Mouse (Mus musculus) small intestine, adult 2 months (tissue): ENCODE measurements around the gene Haus5. TPM values are rescaled to one million over a fixed set of nuclear protein-coding genes. Genes with fewer than 3 reads are reported as not detected.
A peak's percentile ranks its signal among the peaks of the same experiment; 100 is the strongest.

Experiments
- H3K27ac ChIP-seq: fragments of 200-500 bp; 2 replicates; pipeline ENCODE4 v1.5.1; 2012; ENCODE audit warnings: low read depth, low read length, control low read depth, inconsistent platforms; ENCODE audit not compliant: insufficient read depth
- H3K27me3 ChIP-seq: fragments of 200-500 bp; 2 replicates; pipeline ENCODE4 v1.6.1; 2012; ENCODE audit warnings: mild to moderate bottlenecking, moderate library complexity, low read length, inconsistent platforms; ENCODE audit not compliant: control insufficient read depth, insufficient read depth
- H3K36me3 ChIP-seq: fragments of 200-500 bp; 2 replicates; pipeline ENCODE4 v1.6.1; 2012; ENCODE audit warnings: mild to moderate bottlenecking, low read length, control low read depth, inconsistent platforms; ENCODE audit not compliant: control insufficient read depth, insufficient read depth
- H3K4me1 ChIP-seq: fragments of 200-500 bp; 2 replicates; pipeline ENCODE4 v1.6.1; 2012; ENCODE audit warnings: low read length, inconsistent platforms, mixed read lengths; ENCODE audit not compliant: control insufficient read depth, insufficient read depth, insufficient read length
- H3K4me3 ChIP-seq: fragments of 200-500 bp; 2 replicates; pipeline ENCODE4 v1.5.1; 2012; ENCODE audit warnings: low read depth, mild to moderate bottlenecking, control low read depth, inconsistent platforms, low read length, moderate library complexity
- CTCF ChIP-seq: fragments of 200-500 bp; IDR thresholded peaks from 2 replicates; pipeline ENCODE4 v1.5.1; 2012; ENCODE audit warnings: low read depth, mild to moderate bottlenecking, control low read depth, inconsistent platforms, low read length, moderate library complexity, mixed read lengths; ENCODE audit not compliant: insufficient replicate concordance, insufficient read length; ENCODE audit errors: extremely low read depth
- POLR2A ChIP-seq: fragments of 200-500 bp; IDR thresholded peaks from 2 replicates; pipeline ENCODE4 v1.6.1; 2012; ENCODE audit warnings: low read depth, mild to moderate bottlenecking, control low read depth, inconsistent platforms, low read length, moderate library complexity
- WGBS: fragments of 180-500 bp; shearing (Covaris S2); methylation state at CpG from one replicate; pipeline ENCODE4 v1.1.7; 2018; 5-methylcytosine and 5-hydroxymethylcytosine counted together
- polyA plus RNA-seq: library from polyadenylated mRNA; depleted of rRNA; stranded (reverse); fragments of >200 nt; gene quantifications from 2 replicates; pipeline ENCODE4 v1.2.3, GENCODE M21; 2012; rRNA removed

Haus5 gene
- polyA plus RNA-seq, 1 experiment = 6.4 TPM

GRCm38 (mm10) chr7:30612654-30613402 lies 52.0 kb downstream of the Haus5 start, which contains the start of gene Upk1a:
Gene Upk1a (minus strand): TSS chr7:30612847.
- no peak for TF ChIP-seq CTCF
- TF ChIP-seq POLR2A = no peak
- H3K27ac ChIP-seq = no peak within 1 kb of the TSS
- H3K27me3 ChIP-seq = no peaks in the 10 kb centered on the region
- H3K36me3 ChIP-seq = peaks cover 14% of the 10 kb centered on the region
- no peak within 1 kb of the TSS for H3K4me3 ChIP-seq
- WGBS = 46% methylated on average over 8 of the region's 8 CpGs
- peaks cover 3% of the 10 kb centered on the region; the same call in 1 of the 2 replicates for H3K4me1 ChIP-seq

DNA sequence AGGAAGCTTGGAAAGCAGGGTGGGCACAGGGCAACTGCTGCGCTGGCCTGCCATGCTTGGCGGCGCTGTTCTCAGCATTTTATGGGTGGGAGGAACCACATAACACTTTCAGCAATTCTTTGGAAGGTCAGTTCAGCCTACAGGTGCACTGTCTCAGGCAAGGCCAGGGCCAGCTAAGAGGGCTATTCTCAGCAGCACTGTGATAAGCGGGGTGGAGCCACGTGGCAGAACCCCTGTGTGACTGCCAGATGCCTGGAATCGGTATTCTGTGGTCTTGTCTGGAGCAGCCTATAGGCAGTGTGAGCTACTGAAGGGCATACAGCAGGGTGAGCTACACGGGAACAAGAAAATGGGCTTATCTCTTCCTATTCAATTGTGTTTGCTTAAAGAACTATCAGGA lies 54.8 kb downstream of the Haus5 start:
- no peak for TF ChIP-seq CTCF
- TF ChIP-seq POLR2A = no peak
- H3K4me1 ChIP-seq = peaks cover 5% of the 10 kb centered on the region
- 45% methylated on average over 7 of the region's 7 CpGs for WGBS
- no peak overlapping the region for H3K4me3 ChIP-seq
- no peaks in the 10 kb centered on the region for H3K27me3 ChIP-seq
- no peak overlapping the region for H3K27ac ChIP-seq
- H3K36me3 ChIP-seq = no peaks in the 10 kb centered on the region

- 48% methylated on average over 16 of the region's 16 CpGs for WGBS
- no peaks in the 10 kb centered on the region for H3K27me3 ChIP-seq
- H3K4me3 ChIP-seq = no peak overlapping the region
Measured at GRCm38 (mm10) chr7:30608476-30608875, 56.3 kb downstream of the Haus5 start.

GRCm38 (mm10) chr7:30607706-30608309 lies 57.0 kb downstream of the Haus5 start:
- no peaks in the 10 kb centered on the region for H3K36me3 ChIP-seq
- H3K4me3 ChIP-seq = no peak overlapping the region
- H3K27me3 ChIP-seq = no peaks in the 10 kb centered on the region
- peaks cover 9% of the 10 kb centered on the region for H3K4me1 ChIP-seq
- 17% methylated on average over 8 of the region's 8 CpGs for WGBS
- no peak for TF ChIP-seq POLR2A
- TF ChIP-seq CTCF = peak; percentile 82
- H3K27ac ChIP-seq = no peak overlapping the region

More at GRCm38 (mm10) chr7:30608476-30608875, 56.3 kb downstream of the Haus5 start:
- no peak overlapping the region for H3K27ac ChIP-seq
- TF ChIP-seq CTCF (no peak), POLR2A (no peak)
- H3K36me3 ChIP-seq = no peaks in the 10 kb centered on the region
- peaks cover 5% of the 10 kb centered on the region for H3K4me1 ChIP-seq

GRCm38 (mm10) chr7:30604944-30605343 lies 59.9 kb downstream of the Haus5 start:
- WGBS = 70% methylated on average over 8 of the region's 8 CpGs
- TF ChIP-seq POLR2A (no peak), CTCF (no peak)
- H3K27ac ChIP-seq = no peak overlapping the region

GRCm38 (mm10) chr7:30604424-30604823 lies 60.4 kb downstream of the Haus5 start:
- no peaks in the 10 kb centered on the region for H3K27me3 ChIP-seq
- H3K4me3 ChIP-seq = no peak overlapping the region
- 70% methylated on average over 8 of the region's 8 CpGs for WGBS
- H3K27ac ChIP-seq = no peak overlapping the region
- TF ChIP-seq CTCF (no peak), POLR2A (no peak)
- peaks cover 18% of the 10 kb centered on the region for H3K4me1 ChIP-seq
- no peaks in the 10 kb centered on the region for H3K36me3 ChIP-seq

More at GRCm38 (mm10) chr7:30604944-30605343, 59.9 kb downstream of the Haus5 start:
- Histone ChIP-seq H3K36me3 (no peaks in the 10 kb centered on the region), H3K27me3 (no peaks in the 10 kb centered on the region), H3K4me3 (no peak overlapping the region), H3K4me1 (peaks cover 15% of the 10 kb centered on the region)

Other genes starting within 250 kb of the Haus5 start
- gene Hcst, start 245.1 kb downstream of the Haus5 start, polyA plus RNA-seq = 33.7 and 56.1 TPM in 2 replicates
- gene Nfkbid, start 243.3 kb downstream of the Haus5 start, polyA plus RNA-seq = 5.0 and 9.2 TPM in 2 replicates
- 32.1 and 193 TPM in 2 replicates for gene Aplp1, start 219.5 kb downstream of the Haus5 start, polyA plus RNA-seq
- gene Kirrel2, start 207.3 kb downstream of the Haus5 start, polyA plus RNA-seq = 0.18 and 0.27 TPM in 2 replicates
- gene Nphs1, start 206.7 kb downstream of the Haus5 start, polyA plus RNA-seq = 0.14 and 7.6 TPM in 2 replicates
- 0.67 and 19.4 TPM in 2 replicates for gene Prodh2, start 171.4 kb downstream of the Haus5 start, polyA plus RNA-seq
- 8.7 and 12.0 TPM in 2 replicates for gene Arhgap33, start 129.9 kb downstream of the Haus5 start, polyA plus RNA-seq
- 47.7 and 52.8 TPM in 2 replicates for gene Hspb6, start 112.8 kb downstream of the Haus5 start, polyA plus RNA-seq
- 3.9 and 5.4 TPM in 2 replicates for gene Proser3, start 112.7 kb downstream of the Haus5 start, polyA plus RNA-seq
- gene Lin37, start 105.2 kb downstream of the Haus5 start, polyA plus RNA-seq = 23.7 and 37.9 TPM in 2 replicates
- gene U2af1l4, start 101.7 kb downstream of the Haus5 start, polyA plus RNA-seq = 26.6 and 46.5 TPM in 2 replicates
- gene Gm49396, start 101.7 kb downstream of the Haus5 start, polyA plus RNA-seq = 1.2 and 1.6 TPM in 2 replicates
- gene Psenen, start 101.4 kb downstream of the Haus5 start, polyA plus RNA-seq = 69.3 and 131 TPM in 2 replicates
- 7.3 and 11.4 TPM in 2 replicates for gene Igflr1, start 99.6 kb downstream of the Haus5 start, polyA plus RNA-seq
- 21.4 and 38.1 TPM in 2 replicates for gene Kmt2b, start 76.3 kb downstream of the Haus5 start, polyA plus RNA-seq
- gene Zbtb32, start 66.1 kb downstream of the Haus5 start, polyA plus RNA-seq = 0.52 and 1.6 TPM in 2 replicates
- 7.6 and 8.2 TPM in 2 replicates for gene Upk1a, start 52.1 kb downstream of the Haus5 start, polyA plus RNA-seq
- gene Cox6b1, start 38.8 kb downstream of the Haus5 start, polyA plus RNA-seq = 459 and 585 TPM in 2 replicates
- gene Etv2, start 29.1 kb downstream of the Haus5 start, polyA plus RNA-seq = 0.11 TPM in 1 of 2 replicates, not detected in the other
- gene Rbm42, start 14.7 kb downstream of the Haus5 start, polyA plus RNA-seq = 51.5 and 94.9 TPM in 2 replicates
- not detected in 2 replicates for gene Pmis2, start 6.6 kb upstream of the Haus5 start, polyA plus RNA-seq
- gene 2200002J24Rik, start 33.9 kb upstream of the Haus5 start, polyA plus RNA-seq = 1.1 and 6.1 TPM in 2 replicates
- gene Atp4a, start 47.2 kb upstream of the Haus5 start, polyA plus RNA-seq = 0.37 and 1.2 TPM in 2 replicates
- gene Tmem147, start 64.5 kb upstream of the Haus5 start, polyA plus RNA-seq = 181 and 200 TPM in 2 replicates
- not detected in 2 replicates for gene Gapdhs, start 78.7 kb upstream of the Haus5 start, polyA plus RNA-seq
- 0.23 and 0.27 TPM in 2 replicates for gene Sbsn, start 86.5 kb upstream of the Haus5 start, polyA plus RNA-seq
- gene Dmkn, start 98.8 kb upstream of the Haus5 start, polyA plus RNA-seq = 1.2 and 2.7 TPM in 2 replicates
- not detected in 2 replicates for gene Krtdap, start 122.9 kb upstream of the Haus5 start, polyA plus RNA-seq
- gene Ffar2, start 158.8 kb upstream of the Haus5 start, polyA plus RNA-seq = 9.1 and 9.5 TPM in 2 replicates
- gene Ffar3, start 191.2 kb upstream of the Haus5 start, polyA plus RNA-seq = 0.90 and 3.5 TPM in 2 replicates
- 0.66 and 2.2 TPM in 2 replicates for gene Ffar1, start 196.6 kb upstream of the Haus5 start, polyA plus RNA-seq
- gene Cd22, start 215.3 kb upstream of the Haus5 start, polyA plus RNA-seq = 4.5 and 9.2 TPM in 2 replicates
- 0.48 and 0.52 TPM in 2 replicates for gene Mag, start 249.9 kb upstream of the Haus5 start, polyA plus RNA-seq